Mouse (Mus musculus) cerebellum, adult 2 months (tissue): ENCODE results near the gene Ercc6.

Source experiments
- CTCF ChIP-seq: fragments of 200-500 bp; IDR thresholded peaks from 2 replicates; pipeline ENCODE4 v1.5.1; 2011; ENCODE audit warnings: low read depth, mild to moderate bottlenecking, control low read depth, low read length, moderate library complexity, borderline replicate concordance; ENCODE audit not compliant: insufficient read depth
- POLR2A ChIP-seq: fragments of 200-500 bp; IDR thresholded peaks from 2 replicates; pipeline ENCODE4 v1.6.1; 2011; ENCODE audit warnings: low read length, control low read depth, borderline replicate concordance; ENCODE audit not compliant: insufficient read depth

DNA sequence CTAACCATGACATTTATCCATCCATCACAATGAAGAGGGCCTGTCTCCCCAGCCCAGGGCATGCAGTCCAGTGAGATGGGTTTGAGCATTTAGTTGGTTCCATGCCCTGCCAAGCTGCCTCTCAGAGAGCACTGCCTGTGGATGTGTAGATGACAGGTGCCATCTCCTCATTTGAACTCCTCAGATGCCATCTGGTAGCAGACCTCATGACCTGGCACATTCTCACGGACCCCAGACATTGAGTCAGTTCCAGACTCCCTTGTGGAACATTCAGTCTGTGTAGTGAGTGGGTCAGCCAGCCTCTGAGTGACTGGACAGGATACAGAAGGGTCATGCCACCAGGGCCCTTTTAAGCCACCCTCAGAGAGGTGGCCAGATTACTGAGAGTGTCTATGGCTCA lies 35.7 kb upstream of the Ercc6 start:
- TF ChIP-seq CTCF (no peak), POLR2A (no peak)
